Mouse (Mus musculus) liver, adult (tissue): Measurements from ENCODE around the gene Foxl1.

ENCODE experiments used
- GATA4 ChIP-seq: IDR thresholded peaks from 2 replicates; pipeline ENCODE4 v1.6.1; 2014; ENCODE audit warnings: mild to moderate bottlenecking, low read length; ENCODE audit not compliant: insufficient replicate concordance

The Foxl1 gene

GRCm38 (mm10) chr8:121127756-121128375 is at the start of gene Foxl1:
Foxl1 (plus strand) TSS chr8:121127940.
- no peak for TF ChIP-seq GATA4

- no peak for TF ChIP-seq GATA4
These were observed 49.0 kb upstream of the Foxl1 start for GRCm38 (mm10) chr8:121078721-121079120.

DNA sequence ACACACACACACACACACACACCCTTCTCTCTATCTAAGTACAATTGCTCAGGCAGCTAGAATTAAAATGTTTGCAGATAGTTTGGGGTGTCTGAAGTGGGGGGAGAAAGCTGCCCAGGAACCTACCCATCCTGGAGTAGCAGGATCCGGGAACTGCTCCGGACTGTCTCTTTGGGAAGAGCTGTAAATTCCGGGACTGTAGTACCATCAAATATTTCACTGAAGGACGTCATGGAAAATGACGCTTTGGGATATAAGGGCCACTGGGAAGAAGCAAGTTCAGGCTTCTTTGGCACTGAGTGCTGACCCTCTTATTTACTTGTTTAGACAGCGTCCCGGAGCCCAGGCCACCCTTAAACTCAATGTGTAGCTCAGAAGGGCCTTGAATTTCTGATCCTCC is 48.5 kb upstream of the Foxl1 start:
- TF ChIP-seq GATA4: no peak

DNA sequence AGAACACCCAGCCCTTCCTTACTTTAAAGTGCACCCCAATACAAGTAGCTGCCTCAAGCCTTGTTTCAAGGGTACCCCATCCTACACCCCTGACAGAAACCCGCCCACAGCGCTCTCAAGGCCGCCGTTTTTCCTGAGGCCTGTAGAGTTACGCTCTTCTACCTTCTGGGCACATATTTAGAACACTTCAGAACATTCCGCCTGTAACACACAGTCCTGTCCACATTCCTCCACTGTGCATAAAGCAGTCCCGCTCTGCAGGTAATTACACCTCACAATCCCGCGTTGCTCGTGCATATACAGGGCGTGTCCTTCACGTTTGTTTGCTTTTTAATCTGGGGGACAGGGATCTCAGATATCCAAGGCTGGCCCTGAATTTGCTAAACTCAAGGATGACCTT is 47.8 kb upstream of the Foxl1 start:
- TF ChIP-seq GATA4: no peak

- TF ChIP-seq GATA4: no peak
These were observed 47.2 kb upstream of the Foxl1 start for GRCm38 (mm10) chr8:121080361-121081090.

DNA sequence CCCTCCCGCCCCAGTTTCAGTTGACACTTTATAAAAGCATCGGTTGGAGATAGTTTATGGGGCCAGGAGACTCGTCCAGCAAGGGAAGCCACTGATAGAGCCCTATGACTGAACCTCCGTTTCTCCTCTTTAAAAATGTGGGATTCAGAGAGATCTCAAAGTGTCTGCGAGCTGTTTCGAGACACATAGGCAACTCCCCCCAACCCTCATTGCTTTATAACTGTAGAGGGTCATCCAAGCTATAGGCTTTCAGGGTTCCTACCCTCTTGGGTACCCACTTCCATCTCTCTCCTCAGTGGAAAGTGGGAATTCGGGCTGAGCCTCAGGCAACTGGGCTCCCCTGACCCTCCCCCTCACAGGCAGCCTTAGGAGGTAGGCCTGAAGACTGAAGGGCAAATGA is 46.3 kb upstream of the Foxl1 start:
- TF ChIP-seq GATA4: no peak

- TF ChIP-seq GATA4: no peak
These were observed 45.3 kb upstream of the Foxl1 start for GRCm38 (mm10) chr8:121082218-121083092.

- TF ChIP-seq GATA4: no peak
These were observed 44.4 kb upstream of the Foxl1 start for GRCm38 (mm10) chr8:121083093-121083935.

DNA sequence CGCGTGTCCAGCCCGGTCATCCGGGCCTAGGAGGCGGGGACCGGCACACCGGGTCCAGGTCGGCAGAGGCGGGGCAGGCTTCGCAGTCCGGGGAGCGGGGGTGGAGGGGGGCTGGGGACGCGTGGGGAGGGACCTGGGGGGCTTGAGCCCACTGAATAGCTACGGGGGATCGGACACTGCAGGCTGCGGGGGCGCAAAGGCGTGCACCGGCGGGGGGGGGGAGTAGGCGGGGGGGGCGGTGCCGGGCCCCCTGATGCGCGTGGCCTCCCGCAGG is 43.9 kb upstream of the Foxl1 start:
- no peak for TF ChIP-seq GATA4

- no peak for TF ChIP-seq GATA4
These were observed 43.4 kb upstream of the Foxl1 start, which contains the start of gene Foxf1 for GRCm38 (mm10) chr8:121084210-121084951. Foxf1 (plus strand) TSS chr8:121084386.

- TF ChIP-seq GATA4: no peak
These were observed 42.7 kb upstream of the Foxl1 start for GRCm38 (mm10) chr8:121085011-121085410.

DNA sequence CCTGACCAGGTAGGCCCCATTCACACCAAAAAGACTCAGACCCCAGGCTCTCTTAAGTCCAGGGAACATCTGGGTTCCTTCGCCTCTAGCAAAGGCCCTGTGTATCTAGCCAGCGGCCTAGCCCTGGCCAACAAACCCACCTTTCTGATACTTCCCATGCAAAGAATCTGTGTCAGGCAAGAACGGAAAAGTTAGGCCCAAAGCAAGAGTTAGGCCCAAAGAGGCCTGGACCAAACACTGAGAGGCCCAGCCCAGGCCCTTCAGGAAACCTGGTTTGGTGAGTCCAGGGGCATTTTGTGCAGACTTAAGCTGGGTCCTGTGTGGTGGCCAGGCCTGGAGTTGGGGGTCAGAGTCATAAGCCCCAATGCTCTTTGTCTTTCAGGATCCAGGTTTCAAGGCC is 42.2 kb upstream of the Foxl1 start:
- TF ChIP-seq GATA4: no peak

- TF ChIP-seq GATA4: no peak
These were observed 41.5 kb upstream of the Foxl1 start for GRCm38 (mm10) chr8:121086004-121086900.
